Mouse (Mus musculus) E14TG2a.4 (cell line): ENCODE data around the gene Galnt10.

Experiments used
- CTCF ChIP-seq: conservative IDR thresholded peaks from 2 replicates; pipeline ENCODE4 v1.5.1; 2014; ENCODE audit warnings: low read length
- NANOG ChIP-seq: IDR thresholded peaks from 2 replicates; pipeline ENCODE4 v1.6.1; 2014; ENCODE audit warnings: borderline replicate concordance, low read length, mixed read lengths

GRCm38 (mm10) chr11:57718081-57718480, 72.8 kb downstream of the Galnt10 start:
- TF ChIP-seq CTCF (no peak), NANOG (no peak)
